Mouse (Mus musculus) heart, postnatal 36 days (tissue): ENCODE data around the gene Foxn3. TPM values are rescaled to one million over a fixed set of nuclear protein-coding genes. Genes with fewer than 3 reads are reported as not detected.

Source experiments
- DNase-seq, 2 experiments: peaks; one replicate each; pipeline ENCODE4 v3.0.0; 2021 to 2022
- intact Hi-C: fragments of 180-260 bp; cut with DNase I; formaldehyde crosslinking; loops from one replicate; pipeline ENCODE4 v1.15.1; 2025
- total RNA-seq, 2 experiments: library from RNA; stranded (reverse); gene quantifications; 2 replicates each; pipeline ENCODE4 v1.2.3; 2021

The Foxn3 gene
- total RNA-seq, 2 experiments from 2014 or later: 120 to 133 TPM

DNA sequence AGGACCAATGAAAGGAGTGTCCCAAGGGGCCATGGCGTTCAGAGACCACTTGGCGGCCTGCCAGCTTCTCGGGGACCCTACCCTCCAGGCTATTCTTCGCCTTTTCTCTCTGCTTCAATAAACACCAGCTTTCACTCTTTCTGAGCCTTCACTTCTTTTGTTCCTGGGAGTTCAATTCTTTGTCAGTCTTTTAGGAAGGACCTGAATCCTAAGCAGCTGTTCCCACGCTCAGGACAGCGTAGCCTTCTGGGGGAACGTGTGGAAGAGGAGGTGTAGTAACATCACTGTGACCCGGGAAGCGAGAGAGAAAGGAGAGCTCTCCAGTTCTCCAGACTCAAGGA is 400.1 kb downstream of the Foxn3 start:
- intact Hi-C loops: no loop called here
- DNase-seq: no peak

DNA sequence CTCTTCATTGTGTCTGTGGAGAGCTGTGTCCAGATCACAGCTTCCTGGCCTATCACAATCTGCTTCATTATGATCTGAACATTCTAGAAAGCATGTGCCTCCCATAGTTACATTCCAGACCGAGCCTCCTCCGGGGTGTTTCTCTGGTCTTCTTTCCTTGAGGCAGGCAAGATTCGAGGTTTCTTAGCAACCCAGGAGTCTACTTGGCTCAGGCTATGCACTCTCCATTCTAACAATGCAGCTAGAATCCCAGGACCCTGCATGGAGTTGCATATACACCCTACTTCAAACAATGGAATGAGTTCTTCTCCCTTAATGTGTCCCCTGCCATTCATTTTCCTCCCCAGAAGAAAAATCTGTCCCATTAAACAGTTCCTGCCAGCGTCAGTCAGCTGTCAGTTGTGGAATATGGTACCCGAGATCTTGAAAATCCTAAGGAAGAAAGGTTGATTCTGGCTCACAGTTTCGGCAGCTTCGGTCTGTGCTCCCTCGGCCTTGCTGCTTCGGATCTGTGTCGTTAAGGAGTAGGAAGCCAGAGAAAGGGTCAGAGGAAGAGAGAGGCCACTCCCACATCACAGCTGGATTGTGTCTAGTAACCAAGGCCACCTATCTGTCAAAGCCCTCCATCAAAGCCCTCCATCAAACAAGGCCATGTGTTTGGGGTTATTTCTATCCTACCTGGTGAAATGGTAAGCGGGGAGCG is 400.6 kb downstream of the Foxn3 start:
- intact Hi-C loops: no loop called here
- no peak for DNase-seq

DNA sequence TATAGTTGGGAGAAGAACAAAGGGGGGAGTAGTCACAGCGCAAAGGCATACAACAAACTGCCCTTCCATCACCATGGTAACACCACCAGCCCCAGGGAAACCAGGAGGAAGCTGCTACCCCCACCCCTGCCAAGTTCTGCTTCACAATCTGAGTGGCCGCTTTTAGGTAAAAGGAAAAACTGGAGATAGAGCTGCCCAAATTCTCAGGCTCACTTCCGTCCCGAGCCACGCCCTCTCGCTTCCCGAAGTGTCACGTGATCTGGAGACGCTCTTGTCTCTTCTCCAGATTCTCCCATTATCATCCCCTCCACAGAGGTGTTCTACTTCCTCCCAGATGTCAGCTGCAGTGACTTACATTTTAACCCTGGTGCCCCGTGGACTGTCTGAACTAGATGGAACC is 401.2 kb downstream of the Foxn3 start:
- intact Hi-C loops: no loop called here
- DNase-seq: peak in 1 of 2 experiments; percentile 11

DNA sequence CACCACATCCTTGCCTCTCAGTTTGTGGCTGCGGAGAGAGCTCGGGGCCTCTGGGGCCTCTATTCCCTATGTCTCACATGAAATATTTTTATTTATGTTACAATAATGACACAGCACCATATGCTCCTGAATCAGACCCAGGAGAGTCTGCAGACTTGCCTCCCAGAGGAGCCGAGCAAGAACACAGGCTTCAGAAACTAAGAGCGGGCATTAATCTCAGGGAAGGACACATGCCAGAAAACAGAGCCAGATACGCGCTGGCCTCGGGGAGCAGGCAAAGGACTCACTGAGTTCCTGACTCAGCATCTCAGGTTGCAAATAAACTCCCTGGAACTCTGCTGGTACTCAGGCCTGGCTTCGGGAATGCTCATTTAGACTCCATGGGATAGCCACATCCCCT is 403.3 kb downstream of the Foxn3 start:
- intact Hi-C loops: no loop called here

DNA sequence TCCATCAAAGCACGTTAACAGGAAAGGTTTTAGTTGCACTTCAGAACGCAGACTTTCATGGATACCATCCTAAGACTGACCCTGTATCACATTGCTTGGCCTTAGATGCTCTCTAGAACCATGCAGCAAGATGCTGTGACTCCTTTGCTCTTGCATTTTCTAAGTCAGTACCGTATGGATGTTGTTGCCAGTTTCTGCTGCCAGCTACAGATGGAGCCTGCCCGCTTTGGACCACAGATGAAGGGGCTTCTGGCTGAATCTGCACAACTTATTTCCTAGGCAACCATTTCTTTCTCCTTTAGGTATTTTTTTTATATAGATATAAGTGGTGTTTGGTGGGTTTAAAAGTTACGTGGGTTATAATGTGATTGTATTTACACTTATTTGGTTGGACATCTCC is 407.5 kb downstream of the Foxn3 start:
- intact Hi-C loops: no loop called here
- DNase-seq: no peak

More for the DNA sequence above, 403.3 kb downstream of the Foxn3 start:
- DNase-seq: no peak

DNA sequence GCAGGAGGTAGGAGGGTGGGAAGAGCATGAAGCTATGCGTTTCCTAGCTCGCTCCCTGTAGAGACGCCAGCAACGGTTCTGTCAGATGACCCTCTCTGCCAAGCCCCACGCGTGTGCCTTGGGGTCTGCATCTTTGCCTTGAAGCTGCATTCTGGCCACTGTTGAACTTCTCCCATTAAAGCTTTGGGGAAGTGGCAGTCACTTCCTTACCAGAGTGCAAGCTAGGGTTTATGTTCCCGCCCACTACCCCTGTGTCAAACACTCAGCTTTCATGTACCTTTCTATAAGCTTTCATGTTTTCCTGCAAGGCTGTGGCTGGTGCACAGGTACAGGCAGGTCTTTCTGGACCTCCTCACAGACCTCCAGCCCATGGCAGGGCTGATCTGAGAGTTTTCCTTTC is 409.2 kb downstream of the Foxn3 start:
- DNase-seq: no peak

DNA sequence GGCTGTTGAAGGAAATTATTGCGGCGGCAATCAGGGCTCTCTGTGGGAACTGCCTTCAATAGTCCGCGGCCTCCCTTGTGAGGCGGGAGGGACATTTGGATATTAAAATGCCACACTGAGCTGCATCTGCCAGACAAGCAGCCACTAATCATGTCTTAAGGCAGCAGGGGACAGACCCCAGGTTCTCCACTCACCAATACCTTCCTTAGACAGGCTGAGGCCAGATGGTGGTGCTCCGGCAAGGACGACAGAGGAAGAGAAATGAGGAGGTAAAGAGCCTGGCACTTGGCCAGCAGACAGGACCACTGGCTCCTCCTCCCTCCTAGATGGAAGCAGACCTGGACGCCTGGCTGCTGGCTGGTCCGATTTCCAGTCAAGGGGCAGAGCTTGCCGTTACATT is 409.7 kb downstream of the Foxn3 start:
- DNase-seq: no peak
- intact Hi-C loops: loop anchor here (5.0 kb wide), 1 partner anchor 56 kb away; no protein-coding TSS in a partner anchor

More for the DNA sequence above, 409.2 kb downstream of the Foxn3 start:
- intact Hi-C loops: loop anchor here (5.0 kb wide), 1 partner anchor 57 kb away; no protein-coding TSS in a partner anchor

DNA sequence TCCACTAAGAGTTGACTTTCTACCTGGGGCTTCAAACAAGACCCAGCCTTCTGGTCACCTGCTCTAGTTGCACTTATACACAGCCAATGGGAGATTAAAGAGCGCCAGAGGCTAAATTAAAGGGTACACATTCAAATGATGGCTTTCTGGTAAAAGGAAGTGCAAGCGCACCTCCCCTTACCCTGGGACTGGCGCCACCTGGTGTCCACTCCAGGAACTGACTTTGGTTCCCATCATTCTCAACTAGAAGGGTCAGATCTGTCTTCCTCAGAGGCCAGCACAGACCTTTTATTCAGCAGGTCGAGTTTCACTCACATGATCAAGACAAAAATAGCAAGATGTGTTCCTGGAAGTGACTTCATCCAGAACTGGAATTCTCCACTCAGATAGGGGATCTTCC is 413.3 kb downstream of the Foxn3 start:
- intact Hi-C loops: loop anchor here (5.0 kb wide), 1 partner anchor 53 kb away; no protein-coding TSS in a partner anchor
- DNase-seq: peak; percentile 57 to 77

DNA sequence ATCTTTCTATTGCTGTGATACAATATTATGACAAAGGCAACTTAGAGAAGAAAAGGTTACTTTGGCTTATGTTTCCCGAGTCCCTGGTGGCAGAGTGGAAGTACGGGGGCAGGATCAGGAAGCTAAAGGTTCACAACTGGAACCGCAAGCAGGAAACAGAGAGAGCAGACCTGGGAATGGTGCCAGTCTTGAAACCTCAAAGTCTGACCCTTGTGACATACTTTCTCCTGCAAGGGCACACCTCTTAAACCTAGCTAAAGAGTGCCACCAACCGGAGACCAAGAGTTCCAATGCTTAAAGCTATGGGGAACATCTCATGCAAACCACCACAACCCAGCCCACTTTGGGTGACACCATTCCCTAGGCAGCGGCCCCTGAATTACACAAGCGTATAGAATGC is 414.2 kb downstream of the Foxn3 start:
- no peak for DNase-seq
- intact Hi-C loops: no loop called here
